Mouse (Mus musculus) layer of hippocampus, adult 8-10 months (tissue): ENCODE measurements around the gene Foxn1. TPM values are rescaled to one million over a fixed set of nuclear protein-coding genes. Genes with fewer than 3 reads are reported as not detected.

Experiments used
- DNase-seq, 2 experiments: peaks; one replicate each; pipeline ENCODE4 v3.0.0; 2022; ENCODE audit warnings: low spot score in 2 of 2
- total RNA-seq, 4 experiments: library from RNA; stranded (reverse); gene quantifications; 2 replicates each; pipeline ENCODE4 v1.2.4; 2022

Foxn1 gene
- total RNA-seq: under 1 TPM in 1 of 4 experiments, not detected in 3; 0.10 TPM

DNA sequence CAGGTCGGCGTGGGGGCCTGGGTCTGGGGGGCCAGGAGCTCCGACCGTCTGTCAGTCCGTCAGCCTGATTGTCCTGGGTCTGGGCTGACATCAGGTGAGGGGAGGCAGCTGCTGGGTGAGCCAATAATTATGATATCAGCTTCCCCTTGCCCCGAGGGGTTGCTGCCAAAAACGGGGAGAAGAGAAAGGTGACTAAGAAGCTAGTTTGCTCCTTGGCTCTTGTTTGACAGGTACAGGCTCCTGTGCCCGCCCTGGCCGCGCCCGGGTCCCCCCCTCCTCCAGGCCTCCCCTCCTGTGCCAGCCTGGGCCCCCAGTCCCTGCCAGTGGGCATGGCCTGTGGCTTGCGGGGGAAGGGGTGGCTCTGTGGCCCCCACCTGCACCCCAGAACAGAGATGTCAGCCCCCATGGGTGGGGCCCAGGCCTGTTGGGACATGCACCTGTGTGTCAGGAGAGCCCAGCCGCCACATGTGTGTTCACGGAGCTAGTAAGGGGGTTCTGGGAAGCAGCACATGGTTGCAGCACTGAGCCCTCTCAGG is at the start of gene Foxn1:
Foxn1 (minus strand) TSS at position 51 of the 536 bp plus-strand sequence.
- no peak for DNase-seq

GRCm38 (mm10) chr11:78435776-78436349 is 49.5 kb upstream of the Foxn1 start:
- DNase-seq: no peak

DNA sequence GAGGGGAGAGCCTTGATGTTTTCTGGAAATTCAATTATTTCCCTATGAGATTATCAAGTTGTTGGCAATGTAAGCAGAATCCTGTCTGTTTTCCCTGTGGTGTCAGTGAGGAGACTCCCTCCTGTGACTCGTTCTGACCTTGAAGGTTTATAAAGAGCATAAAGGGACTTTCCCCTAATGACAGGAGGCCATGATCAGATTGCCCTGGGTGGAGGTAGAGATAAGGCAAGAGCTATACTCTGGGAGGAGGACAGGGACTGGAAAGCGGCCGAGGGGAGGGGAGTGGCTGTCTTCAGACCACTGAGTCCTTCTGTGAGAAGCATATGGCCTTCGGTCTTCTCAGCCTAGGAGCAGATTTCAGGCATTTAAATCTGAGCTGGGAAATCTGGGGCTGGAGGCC is 47.7 kb upstream of the Foxn1 start:
- DNase-seq: no peak

DNA sequence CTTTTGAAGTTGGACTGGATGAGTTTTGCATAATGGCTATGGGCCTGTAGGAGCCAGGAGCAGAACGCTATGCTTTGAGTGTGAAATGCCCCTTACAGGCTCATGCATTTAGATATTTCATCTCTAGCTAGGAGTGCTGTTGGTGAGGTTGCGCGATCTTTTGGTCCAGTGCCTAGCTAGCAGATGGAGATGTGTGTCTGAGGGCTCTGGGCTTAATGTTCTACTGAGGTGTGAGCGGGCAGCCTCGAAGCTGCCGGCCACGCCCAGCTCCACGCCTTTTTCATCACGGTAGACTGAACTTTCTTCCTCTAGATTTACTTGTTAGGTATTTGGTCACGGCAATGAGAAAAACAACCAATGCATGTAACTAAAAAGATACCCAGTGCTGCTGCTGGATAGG is 44.8 kb upstream of the Foxn1 start:
- DNase-seq: no peak

- no peak for DNase-seq
Measured at GRCm38 (mm10) chr11:78430195-78430878, 44.0 kb upstream of the Foxn1 start.

- no peak for DNase-seq
Measured at GRCm38 (mm10) chr11:78428309-78428708, 42.0 kb upstream of the Foxn1 start.

DNA sequence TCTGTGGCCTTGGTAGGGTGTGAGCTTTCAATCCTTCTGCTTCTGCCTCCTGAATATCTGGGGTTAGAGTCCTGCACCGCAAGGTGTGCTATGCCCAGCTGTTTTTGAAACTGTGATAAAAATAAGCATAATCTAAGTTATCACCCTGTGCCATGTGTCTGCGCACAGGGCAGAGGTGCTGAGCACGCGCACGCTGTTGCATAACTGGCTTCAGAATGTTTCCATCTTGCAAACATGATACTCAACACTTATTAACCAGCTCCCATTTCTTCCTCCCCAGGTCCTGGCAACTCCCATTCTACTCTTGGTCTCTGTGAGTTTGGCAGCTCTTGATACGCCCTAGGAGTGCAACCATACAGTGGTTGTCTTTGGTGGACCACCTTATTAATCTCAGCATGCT is 41.3 kb upstream of the Foxn1 start:
- no peak for DNase-seq

- no peak for DNase-seq
Measured at GRCm38 (mm10) chr11:78425572-78425971, 39.2 kb upstream of the Foxn1 start.

DNA sequence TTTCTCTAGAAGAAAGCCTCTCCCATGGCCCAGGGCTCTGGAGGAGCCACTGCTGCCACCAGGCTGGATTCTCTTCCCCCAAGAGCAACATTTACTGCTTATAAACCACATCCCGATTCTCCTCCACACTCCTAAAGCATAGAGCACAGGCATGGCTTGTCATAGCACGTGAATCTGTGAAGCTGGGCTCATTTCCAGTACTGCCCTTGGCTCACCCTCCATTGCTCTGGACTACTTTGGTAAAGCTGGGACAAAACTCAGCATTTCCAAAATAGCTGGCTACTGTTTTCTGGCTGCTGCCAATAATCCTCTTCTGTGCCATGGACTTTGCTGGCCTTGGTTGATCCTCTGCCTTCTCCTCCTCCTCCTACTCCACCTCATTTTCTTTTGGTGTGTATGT is 38.0 kb upstream of the Foxn1 start:
- DNase-seq: peak; percentile 14 to 20

DNA sequence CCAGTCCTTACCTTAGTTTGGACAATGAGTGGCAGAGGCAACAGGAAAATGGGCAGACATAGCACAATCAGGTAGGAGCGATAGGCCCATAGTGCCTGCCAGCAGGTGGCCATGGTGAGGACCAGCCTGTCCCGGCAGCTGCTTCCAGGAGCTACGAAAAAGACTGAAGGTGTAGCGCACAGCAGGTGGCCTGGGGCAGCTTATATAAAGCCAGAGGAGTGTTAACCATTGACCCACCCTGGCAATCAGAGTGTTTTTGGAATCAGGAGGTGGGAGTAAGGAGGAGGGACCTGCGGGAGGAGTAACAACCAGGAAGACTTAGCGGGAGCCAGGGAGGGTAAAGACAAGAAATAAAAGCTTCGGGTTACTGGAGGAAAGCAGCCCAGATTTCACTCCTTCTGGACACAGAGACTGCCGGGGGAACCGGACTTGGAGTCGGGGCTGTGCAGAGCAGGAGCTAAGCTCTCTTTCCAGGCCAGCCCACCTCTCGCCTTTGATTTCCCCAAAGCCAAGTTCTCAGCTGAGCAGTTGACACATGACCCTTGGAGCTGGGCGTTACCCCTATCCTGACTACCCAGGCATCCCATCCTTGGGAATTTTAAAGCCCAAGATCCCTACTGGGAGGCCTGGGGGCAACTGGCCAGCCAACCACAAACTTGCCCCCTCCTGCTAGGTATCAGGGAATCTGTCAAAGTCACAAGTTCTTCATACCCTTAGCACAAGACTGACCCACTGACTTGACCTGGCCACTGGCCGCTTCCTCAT is 35.9 kb upstream of the Foxn1 start, which contains the start of gene Slc13a2:
Slc13a2 (minus strand) TSS at position 163 of the 765 bp plus-strand sequence.
- no peak for DNase-seq

GRCm38 (mm10) chr11:78421201-78422009 is 35.0 kb upstream of the Foxn1 start:
- no peak for DNase-seq

- no peak for DNase-seq
Measured at GRCm38 (mm10) chr11:78420263-78420889, 34.0 kb upstream of the Foxn1 start.

GRCm38 (mm10) chr11:78416854-78417253 is 30.5 kb upstream of the Foxn1 start:
- DNase-seq: no peak

DNA sequence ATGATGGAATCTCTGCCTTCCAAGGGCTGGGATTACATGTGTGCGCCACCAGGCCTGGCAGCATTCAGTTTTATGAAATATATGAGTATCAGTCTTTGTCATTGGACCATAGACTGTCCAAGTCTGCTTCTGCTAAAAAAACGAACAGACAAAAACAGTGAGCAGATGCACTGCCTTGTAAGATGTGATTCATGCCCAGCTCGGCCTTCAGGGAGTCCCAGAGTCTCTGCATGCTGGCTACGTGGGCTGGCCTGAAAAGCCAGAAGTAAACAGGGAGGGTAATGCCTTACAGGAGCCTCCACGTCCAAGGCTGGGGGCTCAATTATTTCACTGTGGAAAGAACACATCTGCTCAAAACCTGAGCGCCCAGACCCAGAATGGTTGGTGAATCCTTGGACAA is 26.5 kb upstream of the Foxn1 start:
- DNase-seq: peak; percentile 26 to 27

- DNase-seq: no peak
Measured at GRCm38 (mm10) chr11:78412324-78412850, 26.0 kb upstream of the Foxn1 start.

GRCm38 (mm10) chr11:78411606-78412323 is 25.4 kb upstream of the Foxn1 start:
- peak; percentile 32 to 35 for DNase-seq

- DNase-seq: no peak
Measured at GRCm38 (mm10) chr11:78408256-78409240, 22.2 kb upstream of the Foxn1 start.

DNA sequence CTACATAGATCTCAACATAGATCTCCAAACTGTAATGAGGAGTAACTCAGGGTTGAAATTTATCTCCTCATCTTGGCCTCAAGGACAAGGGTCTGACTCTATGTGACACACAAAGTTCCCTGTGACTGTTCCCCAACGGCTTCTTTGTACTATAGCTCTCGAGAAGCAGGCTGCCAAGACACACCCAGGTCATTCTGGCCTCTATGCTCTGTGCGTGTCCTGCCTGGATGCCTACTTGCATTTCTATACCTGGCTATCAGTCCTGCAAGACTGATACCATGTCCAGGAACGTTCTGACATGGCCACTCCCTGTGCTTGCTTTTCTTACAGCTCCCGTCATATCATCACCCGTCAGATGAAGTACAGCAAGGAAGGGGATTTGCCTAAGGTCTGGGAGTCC is 15.7 kb upstream of the Foxn1 start:
- DNase-seq: no peak

DNA sequence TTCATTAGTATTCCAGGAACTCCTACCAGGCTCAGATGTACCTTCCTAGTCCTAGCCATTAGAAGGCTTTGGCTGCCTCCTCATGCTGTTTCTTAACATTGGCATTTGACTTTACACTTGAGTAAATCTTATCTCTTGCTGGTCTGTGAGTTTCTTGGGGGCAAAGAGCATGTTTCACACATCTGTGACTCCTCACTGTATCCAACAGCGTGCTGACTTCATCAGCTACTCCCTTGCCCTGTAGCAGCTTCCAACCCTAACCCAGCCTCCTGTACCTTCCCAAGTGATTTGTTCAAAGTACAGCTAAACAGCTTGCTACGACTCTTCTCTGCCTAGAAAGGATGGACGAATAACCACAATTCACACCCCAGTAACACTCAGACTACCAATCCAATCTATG is 15.1 kb upstream of the Foxn1 start:
- no peak for DNase-seq
